Mouse (Mus musculus): ENCODE measurements at regions not wholly inside any gene's neighbourhood (a gene's known extent, or its start where the extent isn't known, plus 50 kb on each side); places are given as distances from the start of the nearest gene placed in this dataset.

DNA sequence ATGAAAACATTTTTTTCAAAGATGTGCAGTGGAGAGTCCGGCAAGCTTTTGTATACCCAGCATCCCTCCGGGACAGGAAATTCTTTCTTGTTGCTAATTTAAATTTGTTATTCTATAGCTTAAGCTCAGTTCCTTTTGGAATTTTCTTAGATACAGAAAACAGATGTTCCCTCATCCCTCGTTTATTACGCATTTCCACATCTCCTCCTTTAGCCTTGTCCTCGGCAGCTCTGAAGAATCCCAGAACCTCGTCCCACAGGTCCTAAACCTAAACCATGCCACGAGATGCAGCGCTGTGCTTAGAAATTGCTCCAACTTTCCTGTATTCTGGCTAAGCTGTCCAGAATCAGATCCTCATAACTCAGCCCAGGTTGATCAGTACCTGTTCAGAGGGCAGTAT lies 332.0 kb downstream of the Adgrl2 start:
- TF ChIP-seq POLR2A (IDR thresholded peaks at IDR 0.05; ENCODE audit: low read depth, low read length) (no peak), CTCF (IDR thresholded peaks at IDR 0.05; ENCODE audit: borderline replicate concordance, insufficient read depth, low read length) (no peak)

All from embryonic fibroblast, embryonic 13.5 days (primary cell).